Mouse (Mus musculus) cerebellum, adult 11 months (tissue): ENCODE results near the gene Eed.

Experiments used
- DNase-seq: peaks from one replicate; pipeline ENCODE4 v3.0.0; 2022

The Eed gene

DNA sequence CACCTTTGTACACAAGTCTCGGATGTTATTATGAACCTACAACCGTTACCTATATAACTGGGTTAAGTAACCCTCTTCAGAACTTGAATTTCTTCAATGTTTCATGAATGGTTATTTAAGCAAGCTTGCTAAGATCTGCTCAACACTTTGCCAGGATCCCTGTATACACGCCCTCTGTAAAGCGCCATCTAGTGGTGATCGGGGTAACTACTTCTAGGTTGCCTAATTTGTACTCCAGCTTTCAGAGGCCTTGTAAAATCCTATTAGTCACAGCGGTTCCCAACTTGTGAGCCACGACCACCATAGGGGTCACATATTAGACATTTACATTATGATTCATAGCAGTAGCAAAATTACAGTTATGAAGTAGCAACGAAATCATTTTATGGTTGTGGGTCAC is 72.8 kb downstream of the Eed start:
- peak; percentile 44 for DNase-seq
